Mouse (Mus musculus) left cerebral cortex, postnatal 36 days (tissue): ENCODE measurements at regions not wholly inside any gene's neighbourhood (a gene's known extent, or its start where the extent isn't known, plus 50 kb on each side); places are given as distances from the start of the nearest gene placed in this dataset.

Experiments used
- DNase-seq, 2 experiments: peaks; one replicate each; pipeline ENCODE4 v3.0.0; 2021 to 2022; ENCODE audit warnings: low spot score in 2 of 2, mixed read lengths in 1 of 2
- intact Hi-C: fragments of 180-260 bp; cut with DNase I; formaldehyde crosslinking; loops from one replicate; pipeline ENCODE4 v1.15.1; 2025

GRCm38 (mm10) chr8:8487706-8488105, 173.3 kb downstream of the Efnb2 start:
- intact Hi-C loops: no loop called here
- no peak for DNase-seq

- DNase-seq: peak in 1 of 2 experiments; percentile 32
- intact Hi-C loops: no loop called here
Measured at GRCm38 (mm10) chr8:8486866-8487265, 174.2 kb downstream of the Efnb2 start.

- intact Hi-C loops: no loop called here
- DNase-seq: no peak
Measured at GRCm38 (mm10) chr8:8485252-8485651, 175.8 kb downstream of the Efnb2 start.

GRCm38 (mm10) chr8:8484546-8484945, 176.5 kb downstream of the Efnb2 start:
- DNase-seq: no peak
- intact Hi-C loops: no loop called here

- DNase-seq: no peak
- intact Hi-C loops: no loop called here
Measured at GRCm38 (mm10) chr8:8482707-8483480, 178.1 kb downstream of the Efnb2 start.

GRCm38 (mm10) chr8:8477456-8477855, 183.6 kb downstream of the Efnb2 start:
- intact Hi-C loops: no loop called here
- no peak for DNase-seq

- intact Hi-C loops: no loop called here
- DNase-seq: no peak
Measured at GRCm38 (mm10) chr8:8468552-8468951, 192.5 kb downstream of the Efnb2 start.

- DNase-seq: no peak
- intact Hi-C loops: no loop called here
Measured at GRCm38 (mm10) chr8:8466526-8467244, 194.4 kb downstream of the Efnb2 start.

GRCm38 (mm10) chr8:8462455-8462854, 198.6 kb downstream of the Efnb2 start:
- DNase-seq: no peak
- intact Hi-C loops: no loop called here

GRCm38 (mm10) chr8:8457536-8457935, 203.5 kb downstream of the Efnb2 start:
- intact Hi-C loops: no loop called here
- no peak for DNase-seq

GRCm38 (mm10) chr8:8453944-8454343, 207.1 kb downstream of the Efnb2 start:
- DNase-seq: no peak
- intact Hi-C loops: no loop called here

GRCm38 (mm10) chr8:8452226-8452625, 208.8 kb downstream of the Efnb2 start:
- intact Hi-C loops: no loop called here
- no peak for DNase-seq

- intact Hi-C loops: no loop called here
- no peak for DNase-seq
Measured at GRCm38 (mm10) chr8:8448911-8449310, 212.1 kb downstream of the Efnb2 start.

GRCm38 (mm10) chr8:8441568-8441967, 219.5 kb downstream of the Efnb2 start:
- DNase-seq: no peak
- intact Hi-C loops: no loop called here

- no peak for DNase-seq
- intact Hi-C loops: no loop called here
Measured at GRCm38 (mm10) chr8:8440903-8441302, 220.1 kb downstream of the Efnb2 start.

- DNase-seq: no peak
- intact Hi-C loops: no loop called here
Measured at GRCm38 (mm10) chr8:8426201-8426600, 234.8 kb downstream of the Efnb2 start.

GRCm38 (mm10) chr8:8423443-8423842, 237.6 kb downstream of the Efnb2 start:
- no peak for DNase-seq
- intact Hi-C loops: no loop called here

- intact Hi-C loops: no loop called here
- DNase-seq: no peak
Measured at GRCm38 (mm10) chr8:8421713-8422112, 239.3 kb downstream of the Efnb2 start.

- no peak for DNase-seq
- intact Hi-C loops: no loop called here
Measured at GRCm38 (mm10) chr8:8419360-8420330, 241.4 kb downstream of the Efnb2 start.

- intact Hi-C loops: no loop called here
- DNase-seq: no peak
Measured at GRCm38 (mm10) chr8:8418929-8419328, 242.1 kb downstream of the Efnb2 start.
